Mouse (Mus musculus) layer of hippocampus, adult 2 months (tissue): ENCODE data around the gene Polr3a. TPM values are rescaled to one million over a fixed set of nuclear protein-coding genes. Genes with fewer than 3 reads are reported as not detected.
"Not testable (repeated sequence)": the region's sequence is repeated elsewhere in the genome, so short reads cannot be mapped to it uniquely, and the experiment has no call there.

ENCODE experiments used
- DNase-seq, 2 experiments: peaks; one replicate each; pipeline ENCODE4 v3.0.0; 2022; ENCODE audit warnings: low spot score in 2 of 2
- H3K27ac ChIP-seq: fragments of 200-600 bp; 2 replicates; pipeline ENCODE4 v1.8.1; 2022
- H3K4me3 ChIP-seq: fragments of 200-600 bp; 2 replicates; pipeline ENCODE4 v1.8.1; 2022; ENCODE audit warnings: mild to moderate bottlenecking
- CTCF ChIP-seq: fragments of 200-600 bp; conservative IDR thresholded peaks from 2 replicates; pipeline ENCODE4 v1.8.1; 2022; ENCODE audit warnings: antibody characterized with exemption, mild to moderate bottlenecking, moderate library complexity
- total RNA-seq, 2 experiments: library from RNA; stranded (reverse); gene quantifications; 2 replicates each; pipeline ENCODE4 v1.2.3; 2021

Polr3a gene
- total RNA-seq, 2 experiments from 2014 or later: 37.9 to 38.5 TPM

DNA sequence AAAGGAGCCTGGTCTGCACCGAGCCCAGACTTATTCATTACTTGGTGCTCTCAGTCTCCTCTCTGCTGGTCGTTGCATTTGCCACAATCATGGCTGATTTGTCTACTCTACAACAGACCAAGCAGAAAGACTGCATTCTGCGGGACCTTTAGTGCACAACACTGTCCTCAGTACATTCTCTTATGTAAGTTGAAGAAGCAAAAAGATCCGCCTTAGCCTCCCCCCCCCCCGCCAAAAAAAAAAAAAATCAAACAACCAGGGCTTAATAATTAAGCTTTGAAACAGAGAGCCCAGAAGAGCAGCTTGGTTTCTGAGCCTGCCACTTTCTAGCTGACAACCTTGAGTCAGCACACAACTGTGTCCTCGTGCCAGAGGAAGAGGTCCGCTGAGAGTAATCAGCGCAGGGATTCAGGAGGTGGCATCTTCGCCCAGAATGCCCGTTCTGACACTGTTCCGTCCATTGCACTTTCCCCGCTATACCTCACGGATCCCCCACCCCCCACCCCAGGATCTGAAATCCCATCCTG lies 554 bp downstream of the Polr3a start:
- peak overlapping the region; percentile 91 for H3K27ac ChIP-seq
- no peak for DNase-seq
- no peak for TF ChIP-seq CTCF
- H3K4me3 ChIP-seq: peak overlapping the region; percentile 75

- no peak overlapping the region for H3K4me3 ChIP-seq
- no peak overlapping the region for H3K27ac ChIP-seq
- no peak for TF ChIP-seq CTCF
- DNase-seq: no peak
Observed at GRCm38 (mm10) chr14:24468806-24469205, 18.1 kb downstream of the Polr3a start.

- no peak for DNase-seq
- no peak for TF ChIP-seq CTCF
- H3K4me3 ChIP-seq: no peak overlapping the region
- no peak overlapping the region for H3K27ac ChIP-seq
Observed at GRCm38 (mm10) chr14:24458191-24458590, 28.7 kb downstream of the Polr3a start.

- DNase-seq, H3K4me3 ChIP-seq, H3K27ac ChIP-seq: not testable (repeated sequence)
Observed at GRCm38 (mm10) chr14:24443529-24443928, 43.3 kb downstream of the Polr3a start.

Other genes starting within 250 kb of the Polr3a start
- gene Dlg5, start 241.1 kb downstream of the Polr3a start, total RNA-seq: 10 to 100 TPM; 62.7 to 64.0 TPM
- not detected for gene E330034G19Rik, start 193.8 kb downstream of the Polr3a start, total RNA-seq
- 100 to 1,000 TPM; 789 to 821 TPM for gene Rps24, start 67 bp upstream of the Polr3a start, total RNA-seq